Mouse (Mus musculus): ENCODE results near the gene Spink4. TPM values are rescaled to one million over a fixed set of nuclear protein-coding genes. Genes with fewer than 3 reads are reported as not detected.

Spink4 gene
- polyA plus RNA-seq, 1 experiment from 2014 or later, result not detected

- no peaks in the 10 kb centered on the region for H3K27me3 ChIP-seq (ENCODE audit: control insufficient read depth, insufficient read depth, low read length)
- ATAC-seq (ENCODE audit: low FRiP score, low TSS enrichment), result no peak
- H3K36me3 ChIP-seq (ENCODE audit: control insufficient read depth, insufficient read depth, low read length), result peaks cover 95% of the 10 kb centered on the region
- H3K4me1 ChIP-seq (ENCODE audit: control insufficient read depth, insufficient read depth, low read length), result no peaks in the 10 kb centered on the region
- peaks cover 3% of the 10 kb centered on the region; the same call in 1 of the 2 replicates for H3K9me3 ChIP-seq (ENCODE audit: control insufficient read depth, low read length)
- WGBS, result 97% methylated on average over 5 of the region's 5 CpGs
- H3K4me3 ChIP-seq (ENCODE audit: low read length), result no peak overlapping the region
- no peak overlapping the region for H3K9ac ChIP-seq (ENCODE audit: low read depth, low read length)
- H3K4me2 ChIP-seq (replicated peaks; ENCODE audit: low read depth, low read length), result no peak overlapping the region
- no peak overlapping the region for H3K27ac ChIP-seq (ENCODE audit: low read depth, low read length)
These were observed 18.9 kb downstream of the Spink4 start for GRCm38 (mm10) chr4:40938793-40939192.

DNA sequence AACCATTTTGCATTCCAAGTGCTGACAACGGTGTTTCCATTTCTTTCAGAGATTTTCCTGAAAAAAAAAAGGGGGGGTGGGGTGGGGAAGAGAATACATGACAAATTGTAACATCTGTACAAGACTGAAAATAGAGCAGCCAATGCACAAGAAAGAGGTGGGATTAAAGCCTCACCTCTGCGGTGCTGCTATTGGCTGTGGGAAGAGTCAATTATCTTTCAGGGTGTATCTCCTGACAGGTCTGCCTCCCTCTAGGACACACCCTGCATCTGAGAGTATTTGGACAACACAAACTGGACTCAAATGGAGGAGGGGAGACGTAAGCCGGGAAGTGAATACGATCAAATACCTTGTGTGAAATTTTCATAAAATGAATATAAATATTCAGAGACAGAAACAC is 23.8 kb downstream of the Spink4 start:
- H3K4me1 ChIP-seq (ENCODE audit: control insufficient read depth, insufficient read depth, low read length), result peaks cover 12% of the 10 kb centered on the region
- no peak overlapping the region for H3K9ac ChIP-seq (ENCODE audit: low read depth, low read length)
- H3K4me3 ChIP-seq (ENCODE audit: low read length), result no peak overlapping the region
- H3K27me3 ChIP-seq (ENCODE audit: control insufficient read depth, insufficient read depth, low read length), result no peaks in the 10 kb centered on the region
- no peak overlapping the region for H3K27ac ChIP-seq (ENCODE audit: low read depth, low read length)
- H3K4me2 ChIP-seq (replicated peaks; ENCODE audit: low read depth, low read length), result no peak overlapping the region
- H3K9me3 ChIP-seq (ENCODE audit: control insufficient read depth, low read length), result peaks cover 3% of the 10 kb centered on the region; the same call in 1 of the 2 replicates
- WGBS, result 97% methylated on average over 5 of the region's 5 CpGs
- H3K36me3 ChIP-seq (ENCODE audit: control insufficient read depth, insufficient read depth, low read length), result peaks cover 71% of the 10 kb centered on the region
- ATAC-seq (ENCODE audit: low FRiP score, low TSS enrichment), result no peak

DNA sequence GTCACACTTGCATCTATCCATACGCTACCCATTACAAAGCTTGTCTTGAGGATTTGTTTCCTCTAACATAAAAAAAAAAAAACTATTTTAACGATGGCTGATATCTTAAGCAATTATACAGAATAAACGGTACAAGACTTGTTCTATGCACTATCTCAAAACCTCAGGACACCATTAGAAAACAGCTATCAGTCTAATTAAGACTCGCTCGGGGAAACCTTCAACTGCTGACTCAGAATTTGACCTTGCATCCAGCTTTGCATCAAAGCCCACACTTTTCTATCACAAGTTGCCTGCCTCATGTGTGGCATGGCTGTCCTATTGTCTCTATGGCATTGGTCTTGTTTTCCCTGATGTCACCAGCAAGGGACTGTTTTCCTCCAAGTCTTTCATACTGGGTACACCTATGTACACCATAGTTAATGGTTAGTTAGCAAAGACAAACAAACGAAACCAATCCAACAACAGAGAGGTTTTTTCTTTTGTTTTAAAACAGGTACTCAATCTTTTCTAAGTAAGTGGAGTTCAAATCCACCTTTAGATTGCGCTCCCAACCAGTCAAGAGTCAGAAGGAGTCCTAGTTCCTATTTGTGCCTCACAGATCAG is 26.8 kb downstream of the Spink4 start:
- whole genome bisulfite sequencing, result 87% methylated on average over 7 of the region's 7 CpGs
- peaks cover 55% of the 10 kb centered on the region for H3K36me3 ChIP-seq (ENCODE audit: control insufficient read depth, insufficient read depth, low read length)
- H3K27me3 ChIP-seq (ENCODE audit: control insufficient read depth, insufficient read depth, low read length), result no peaks in the 10 kb centered on the region
- H3K4me1 ChIP-seq (ENCODE audit: control insufficient read depth, insufficient read depth, low read length), result peaks cover 19% of the 10 kb centered on the region
- H3K9me3 ChIP-seq (ENCODE audit: control insufficient read depth, low read length), result no peaks in the 10 kb centered on the region
- peak overlapping the region; percentile 63 for H3K4me3 ChIP-seq (ENCODE audit: low read length)
- ATAC-seq (ENCODE audit: low FRiP score, low TSS enrichment), result no peak
- peak overlapping the region; percentile 61 for H3K4me2 ChIP-seq (replicated peaks; ENCODE audit: low read depth, low read length)
- no peak overlapping the region for H3K27ac ChIP-seq (ENCODE audit: low read depth, low read length)
- H3K9ac ChIP-seq (ENCODE audit: low read depth, low read length), result peak overlapping the region; percentile 75; the same call in 1 of the 2 replicates

DNA sequence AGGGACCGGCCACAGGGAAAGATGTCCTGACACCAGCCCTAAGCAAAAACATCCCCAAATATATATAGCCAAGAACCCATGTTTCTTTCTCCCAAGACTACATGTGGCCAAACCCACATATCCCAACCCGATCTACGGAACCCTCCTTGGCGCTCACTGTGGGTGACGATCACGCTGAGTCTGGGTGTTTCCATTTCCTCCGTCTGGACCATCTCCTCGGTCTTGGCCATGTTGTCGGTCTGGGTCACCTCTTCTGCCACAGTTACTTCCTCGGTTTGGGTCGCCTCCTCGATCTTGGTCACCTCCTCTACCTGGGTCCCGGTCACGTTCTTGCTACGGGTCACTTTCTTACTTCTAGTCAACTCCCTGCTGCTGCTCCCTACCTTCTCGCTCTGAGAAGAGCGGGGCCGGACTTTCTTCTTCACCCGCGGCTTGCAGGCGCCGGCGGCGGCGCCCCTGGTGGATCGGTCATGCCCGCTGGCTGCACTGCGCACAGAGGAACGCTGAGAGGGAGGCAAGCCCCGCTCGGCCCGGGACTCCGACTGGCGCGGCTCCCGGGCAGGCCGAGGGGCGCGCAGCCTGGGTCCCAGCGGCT is 27.8 kb downstream of the Spink4 start:
- H3K9me3 ChIP-seq (ENCODE audit: control insufficient read depth, low read length), result no peaks in the 10 kb centered on the region
- H3K36me3 ChIP-seq (ENCODE audit: control insufficient read depth, insufficient read depth, low read length), result peaks cover 53% of the 10 kb centered on the region
- 2% methylated on average over 35 of the region's 40 CpGs for WGBS
- peak; percentile 30; the same call in 1 of the 2 replicates for ATAC-seq (ENCODE audit: low FRiP score, low TSS enrichment)
- peak overlapping the region; percentile 51 for H3K27ac ChIP-seq (ENCODE audit: low read depth, low read length)
- peaks cover 19% of the 10 kb centered on the region for H3K4me1 ChIP-seq (ENCODE audit: control insufficient read depth, insufficient read depth, low read length)
- H3K27me3 ChIP-seq (ENCODE audit: control insufficient read depth, insufficient read depth, low read length), result no peaks in the 10 kb centered on the region
- peak overlapping the region; percentile 63 for H3K4me3 ChIP-seq (ENCODE audit: low read length)
- peak overlapping the region; percentile 75 for H3K9ac ChIP-seq (ENCODE audit: low read depth, low read length)
- peak overlapping the region; percentile 61 for H3K4me2 ChIP-seq (replicated peaks; ENCODE audit: low read depth, low read length)

- WGBS, result 0% methylated on average over 44 of the region's 50 CpGs
- Histone ChIP-seq H3K4me1 (ENCODE audit: control insufficient read depth, insufficient read depth, low read length) (peaks cover 19% of the 10 kb centered on the region), H3K27ac (ENCODE audit: low read depth, low read length) (peak within 1 kb of the TSS; percentile 51), H3K36me3 (ENCODE audit: control insufficient read depth, insufficient read depth, low read length) (peaks cover 53% of the 10 kb centered on the region), H3K4me2 (replicated peaks; ENCODE audit: low read depth, low read length) (peak within 1 kb of the TSS; percentile 85), H3K9me3 (ENCODE audit: control insufficient read depth, low read length) (no peaks in the 10 kb centered on the region), H3K27me3 (ENCODE audit: control insufficient read depth, insufficient read depth, low read length) (no peaks in the 10 kb centered on the region), H3K9ac (ENCODE audit: low read depth, low read length) (peak within 1 kb of the TSS; percentile 75), H3K4me3 (ENCODE audit: low read length) (peak within 1 kb of the TSS; percentile 63)
- peak; percentile 98 for ATAC-seq (ENCODE audit: low FRiP score, low TSS enrichment)
These were observed 28.4 kb downstream of the Spink4 start, which contains the start of the genes Bag1 and Chmp5 for GRCm38 (mm10) chr4:40948160-40948708. Gene Bag1, minus strand, starts transcription at chr4:40948294. Gene Chmp5, plus strand, starts transcription at chr4:40948407.

DNA sequence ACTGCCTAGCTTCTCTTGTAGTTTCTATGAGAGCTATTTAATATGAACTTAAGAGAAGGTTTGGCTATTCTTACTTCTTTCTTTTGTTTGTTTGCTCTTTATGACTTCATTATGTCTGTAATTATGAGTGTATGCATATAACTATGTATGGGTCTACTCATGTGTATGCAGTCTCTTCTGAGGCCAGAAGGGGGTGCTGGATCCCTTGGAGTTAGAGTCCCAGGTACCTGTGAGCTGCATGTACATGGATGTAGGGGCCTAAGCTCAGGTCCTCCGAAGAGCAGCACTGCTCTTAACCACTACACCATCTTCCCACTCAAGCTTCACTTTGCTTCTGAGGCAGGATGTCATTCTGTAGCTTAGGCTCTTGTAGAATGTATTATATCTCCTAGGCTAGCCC is 33.7 kb downstream of the Spink4 start:
- no peaks in the 10 kb centered on the region for H3K9me3 ChIP-seq (ENCODE audit: control insufficient read depth, low read length)
- no peak for ATAC-seq (ENCODE audit: low FRiP score, low TSS enrichment)
- peaks cover 7% of the 10 kb centered on the region for H3K4me1 ChIP-seq (ENCODE audit: control insufficient read depth, insufficient read depth, low read length)
- H3K4me3 ChIP-seq (ENCODE audit: low read length), result no peak overlapping the region
- peaks cover 71% of the 10 kb centered on the region for H3K36me3 ChIP-seq (ENCODE audit: control insufficient read depth, insufficient read depth, low read length)
- no peaks in the 10 kb centered on the region for H3K27me3 ChIP-seq (ENCODE audit: control insufficient read depth, insufficient read depth, low read length)
- H3K9ac ChIP-seq (ENCODE audit: low read depth, low read length), result no peak overlapping the region
- H3K27ac ChIP-seq (ENCODE audit: low read depth, low read length), result no peak overlapping the region
- 86% methylated on average over 1 of the region's 1 CpGs for WGBS
- H3K4me2 ChIP-seq (replicated peaks; ENCODE audit: low read depth, low read length), result no peak overlapping the region

GRCm38 (mm10) chr4:40955942-40956341 is 36.1 kb downstream of the Spink4 start:
- H3K9ac ChIP-seq (ENCODE audit: low read depth, low read length), result no peak overlapping the region
- no peaks in the 10 kb centered on the region for H3K4me1 ChIP-seq (ENCODE audit: control insufficient read depth, insufficient read depth, low read length)
- WGBS, result 73% methylated on average over 6 of the region's 6 CpGs
- H3K27me3 ChIP-seq (ENCODE audit: control insufficient read depth, insufficient read depth, low read length), result no peaks in the 10 kb centered on the region
- no peak overlapping the region for H3K27ac ChIP-seq (ENCODE audit: low read depth, low read length)
- peaks cover 86% of the 10 kb centered on the region for H3K36me3 ChIP-seq (ENCODE audit: control insufficient read depth, insufficient read depth, low read length)
- no peak overlapping the region for H3K4me2 ChIP-seq (replicated peaks; ENCODE audit: low read depth, low read length)
- no peak overlapping the region for H3K4me3 ChIP-seq (ENCODE audit: low read length)
- ATAC-seq (ENCODE audit: low FRiP score, low TSS enrichment), result no peak
- no peaks in the 10 kb centered on the region for H3K9me3 ChIP-seq (ENCODE audit: control insufficient read depth, low read length)

DNA sequence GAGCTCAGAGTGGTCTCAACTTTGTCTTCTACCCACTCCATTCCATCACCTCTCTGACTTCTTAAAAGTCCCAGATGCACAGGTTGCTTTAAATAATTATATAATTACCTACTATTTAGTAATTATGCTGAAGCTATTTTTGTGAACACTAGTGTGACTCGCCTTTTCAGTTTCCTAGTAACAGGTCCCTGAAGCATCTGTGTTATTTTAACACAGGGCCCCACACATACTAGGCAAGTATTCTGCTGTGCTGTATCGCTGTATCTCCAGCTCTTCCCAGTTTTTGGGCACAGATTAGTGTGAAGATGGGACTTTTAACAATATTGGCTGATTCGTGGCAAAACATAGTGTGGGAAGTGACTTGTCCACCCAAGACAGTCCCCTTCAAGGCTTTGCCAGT is 43.7 kb downstream of the Spink4 start:
- Histone ChIP-seq H3K4me1 (ENCODE audit: control insufficient read depth, insufficient read depth, low read length) (no peaks in the 10 kb centered on the region), H3K4me2 (replicated peaks; ENCODE audit: low read depth, low read length) (no peak overlapping the region), H3K9me3 (ENCODE audit: control insufficient read depth, low read length) (no peaks in the 10 kb centered on the region), H3K36me3 (ENCODE audit: control insufficient read depth, insufficient read depth, low read length) (peaks cover 75% of the 10 kb centered on the region), H3K4me3 (ENCODE audit: low read length) (no peak overlapping the region), H3K27me3 (ENCODE audit: control insufficient read depth, insufficient read depth, low read length) (no peaks in the 10 kb centered on the region), H3K27ac (ENCODE audit: low read depth, low read length) (no peak overlapping the region), H3K9ac (ENCODE audit: low read depth, low read length) (no peak overlapping the region)
- no peak for ATAC-seq (ENCODE audit: low FRiP score, low TSS enrichment)
- 94% methylated on average over 3 of the region's 3 CpGs for WGBS

DNA sequence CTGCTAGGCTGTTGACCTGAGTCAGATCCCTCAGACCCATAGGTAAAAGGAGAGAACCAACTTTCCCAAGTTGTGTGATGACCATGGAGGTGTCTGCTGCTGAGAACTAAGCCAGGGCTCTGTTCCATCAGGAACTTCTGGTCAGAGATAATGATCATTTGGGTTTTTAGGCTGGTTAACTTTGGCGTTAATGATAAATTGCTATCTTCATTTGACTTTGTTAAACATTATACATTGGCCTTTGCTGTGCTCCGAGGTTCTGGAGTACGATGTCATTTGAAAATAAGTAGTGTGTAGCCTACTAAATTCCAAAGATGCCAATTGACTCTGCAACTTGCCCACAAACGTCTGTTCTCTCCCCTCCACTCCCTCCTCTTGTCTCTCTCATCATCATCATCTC is 49.3 kb downstream of the Spink4 start:
- Histone ChIP-seq H3K9ac (ENCODE audit: low read depth, low read length) (no peak overlapping the region), H3K4me2 (replicated peaks; ENCODE audit: low read depth, low read length) (no peak overlapping the region), H3K9me3 (ENCODE audit: control insufficient read depth, low read length) (no peaks in the 10 kb centered on the region), H3K27me3 (ENCODE audit: control insufficient read depth, insufficient read depth, low read length) (no peaks in the 10 kb centered on the region), H3K36me3 (ENCODE audit: control insufficient read depth, insufficient read depth, low read length) (peaks cover 21% of the 10 kb centered on the region), H3K4me1 (ENCODE audit: control insufficient read depth, insufficient read depth, low read length) (peaks cover 11% of the 10 kb centered on the region; the same call in 1 of the 2 replicates), H3K4me3 (ENCODE audit: low read length) (no peak overlapping the region), H3K27ac (ENCODE audit: low read depth, low read length) (no peak overlapping the region; the same call in 1 of the 2 replicates)
- ATAC-seq (ENCODE audit: low FRiP score, low TSS enrichment), result no peak
- 63% methylated on average over 4 of the region's 4 CpGs for WGBS
